Mouse (Mus musculus): ENCODE measurements around the gene Rad51b.

Gene Rad51b

GRCm38 (mm10) chr12:79633458-79634106 is 336.5 kb downstream of the Rad51b start:
- in situ Hi-C loops (cut with MboI; ENCODE audit: low sequenced_read_pairs) = no loop called here

- in situ Hi-C loops (cut with MboI; ENCODE audit: low sequenced_read_pairs) = no loop called here
These were observed 344.6 kb downstream of the Rad51b start for GRCm38 (mm10) chr12:79641570-79642285.

GRCm38 (mm10) chr12:79642715-79643114 is 345.6 kb downstream of the Rad51b start:
- in situ Hi-C loops (cut with MboI; ENCODE audit: low sequenced_read_pairs) = no loop called here

GRCm38 (mm10) chr12:79645656-79646055 is 348.6 kb downstream of the Rad51b start:
- in situ Hi-C loops (cut with MboI; ENCODE audit: low sequenced_read_pairs) = no loop called here

- in situ Hi-C loops (cut with MboI; ENCODE audit: low sequenced_read_pairs) = no loop called here
These were observed 349.6 kb downstream of the Rad51b start for GRCm38 (mm10) chr12:79646646-79647164.

GRCm38 (mm10) chr12:79647382-79647781 is 350.3 kb downstream of the Rad51b start:
- in situ Hi-C loops (cut with MboI; ENCODE audit: low sequenced_read_pairs) = no loop called here

GRCm38 (mm10) chr12:79647976-79648375 is 350.9 kb downstream of the Rad51b start:
- in situ Hi-C loops (cut with MboI; ENCODE audit: low sequenced_read_pairs) = no loop called here

- in situ Hi-C loops (cut with MboI; ENCODE audit: low sequenced_read_pairs) = no loop called here
These were observed 352.0 kb downstream of the Rad51b start for GRCm38 (mm10) chr12:79648812-79649700.

- in situ Hi-C loops (cut with MboI; ENCODE audit: low sequenced_read_pairs) = no loop called here
These were observed 352.7 kb downstream of the Rad51b start for GRCm38 (mm10) chr12:79649796-79650195.

- in situ Hi-C loops (cut with MboI; ENCODE audit: low sequenced_read_pairs) = no loop called here
These were observed 358.1 kb downstream of the Rad51b start for GRCm38 (mm10) chr12:79655138-79655537.

- in situ Hi-C loops (cut with MboI; ENCODE audit: low sequenced_read_pairs) = no loop called here
These were observed 361.8 kb downstream of the Rad51b start for GRCm38 (mm10) chr12:79658861-79659260.

- in situ Hi-C loops (cut with MboI; ENCODE audit: low sequenced_read_pairs) = no loop called here
These were observed 364.2 kb downstream of the Rad51b start for GRCm38 (mm10) chr12:79661270-79661669.

GRCm38 (mm10) chr12:79663131-79663892 is 366.2 kb downstream of the Rad51b start:
- in situ Hi-C loops (cut with MboI; ENCODE audit: low sequenced_read_pairs) = no loop called here

GRCm38 (mm10) chr12:79663893-79664574 is 367.0 kb downstream of the Rad51b start:
- in situ Hi-C loops (cut with MboI; ENCODE audit: low sequenced_read_pairs) = no loop called here

GRCm38 (mm10) chr12:79674846-79675439 is 377.9 kb downstream of the Rad51b start:
- in situ Hi-C loops (cut with MboI; ENCODE audit: low sequenced_read_pairs) = no loop called here

GRCm38 (mm10) chr12:79675440-79676176 is 378.5 kb downstream of the Rad51b start:
- in situ Hi-C loops (cut with MboI; ENCODE audit: low sequenced_read_pairs) = no loop called here

GRCm38 (mm10) chr12:79676251-79676650 is 379.2 kb downstream of the Rad51b start:
- in situ Hi-C loops (cut with MboI; ENCODE audit: low sequenced_read_pairs) = no loop called here

GRCm38 (mm10) chr12:79676896-79677295 is 379.8 kb downstream of the Rad51b start:
- in situ Hi-C loops (cut with MboI; ENCODE audit: low sequenced_read_pairs) = no loop called here

Data from CH12F3 (cell line).